Mouse (Mus musculus) midbrain, embryonic 10.5 days (tissue): ENCODE results near the gene Relb. TPM values are rescaled to one million over a fixed set of nuclear protein-coding genes. Genes with fewer than 3 reads are reported as not detected.
"Not testable (repeated sequence)": the region's sequence is repeated elsewhere in the genome, so short reads cannot be mapped to it uniquely, and the experiment has no call there.

ENCODE experiments used
- DNase-seq: peaks from one replicate; pipeline ENCODE4 v3.0.0-alpha.2; 2017; ENCODE audit warnings: low spot score
- H3K27ac ChIP-seq: fragments of 300-500 bp; sonication (generic); replicated peaks from 2 replicates; pipeline ENCODE4 v1.5.1; 2016; ENCODE audit warnings: mild to moderate bottlenecking
- H3K27me3 ChIP-seq: fragments of 300-500 bp; sonication (generic); 2 replicates; pipeline ENCODE4 v1.6.1; 2016; ENCODE audit warnings: low read depth, mild to moderate bottlenecking; ENCODE audit not compliant: poor library complexity, severe bottlenecking
- H3K36me3 ChIP-seq: fragments of 300-500 bp; sonication (generic); 2 replicates; pipeline ENCODE4 v1.6.1; 2016; ENCODE audit warnings: mild to moderate bottlenecking, moderate library complexity
- H3K4me1 ChIP-seq: fragments of 300-500 bp; sonication (generic); 2 replicates; pipeline ENCODE4 v1.6.1; 2016
- H3K4me3 ChIP-seq: fragments of 300-500 bp; sonication (generic); 2 replicates; pipeline ENCODE4 v1.5.1; 2016; ENCODE audit warnings: mild to moderate bottlenecking, moderate library complexity
- H3K9me3 ChIP-seq: fragments of 300-500 bp; sonication (generic); replicated peaks from 2 replicates; pipeline ENCODE4 v1.6.1; 2016; ENCODE audit warnings: mild to moderate bottlenecking
- WGBS: fragments of 180-500 bp; shearing (Covaris S2); methylation state at CpG from one replicate; pipeline ENCODE4 v1.1.7; 2016; 5-methylcytosine and 5-hydroxymethylcytosine counted together
- polyA plus RNA-seq: library from polyadenylated mRNA; unstranded; fragments of >200 nt; fragmentation: Nextera tagmentation; extraction: Ambion mirVana; gene quantifications from 2 replicates; pipeline ENCODE4 v1.2.1, GENCODE M21; 2016

The Relb gene
- polyA plus RNA-seq, 1 experiment from 2014 or later = 3.8 TPM

DNA sequence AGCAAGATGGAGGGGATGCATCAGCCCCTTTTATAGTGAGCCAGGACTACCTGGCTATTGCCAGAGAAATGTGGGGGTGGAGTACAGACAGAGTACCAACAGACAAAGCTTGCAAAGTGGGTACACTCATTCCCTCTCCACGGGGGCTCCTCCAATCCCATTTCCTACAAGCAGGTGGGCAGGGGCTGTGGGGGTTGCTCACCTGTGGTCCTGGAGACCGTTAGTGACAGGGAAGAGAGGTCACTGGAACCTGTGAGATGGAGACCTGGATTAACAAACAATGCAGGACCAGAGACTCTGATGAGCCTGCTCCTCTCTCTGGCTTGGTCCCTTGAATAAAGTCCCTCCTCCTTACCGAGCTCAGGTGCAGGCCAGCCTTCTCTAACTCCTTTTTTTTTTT is 1.5 kb downstream of the Relb start:
- Histone ChIP-seq H3K27ac (no peak overlapping the region), H3K27me3 (peaks cover 4% of the 10 kb centered on the region; the same call in 1 of the 2 replicates), H3K4me3 (peak overlapping the region; percentile 79), H3K9me3 (no peaks in the 10 kb centered on the region), H3K36me3 (peaks cover 11% of the 10 kb centered on the region), H3K4me1 (peaks cover 15% of the 10 kb centered on the region)
- 65% methylated on average over 3 of the region's 3 CpGs for WGBS
- no peak for DNase-seq

DNA sequence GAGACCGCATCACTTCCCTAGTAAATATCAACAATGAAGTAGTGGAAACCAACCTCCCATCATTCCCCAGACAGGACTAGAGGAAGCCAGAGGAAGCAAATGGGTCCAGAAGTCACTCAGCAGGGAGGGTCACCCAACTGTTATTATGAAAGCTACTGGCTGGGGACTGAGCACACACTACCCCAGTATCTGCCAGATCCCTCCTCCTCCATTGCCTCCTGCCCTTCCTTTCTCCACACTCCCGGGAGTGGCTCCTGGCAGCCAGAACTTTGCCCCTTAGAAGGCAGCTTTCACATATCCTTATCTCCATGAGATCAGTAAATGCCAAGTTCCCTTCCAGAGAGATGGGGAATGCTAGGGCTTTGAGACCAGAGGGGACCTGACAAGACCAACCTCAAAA is 5.8 kb downstream of the Relb start:
- no peak overlapping the region for H3K27ac ChIP-seq
- no peak for DNase-seq
- H3K36me3 ChIP-seq = no peaks in the 10 kb centered on the region
- H3K9me3 ChIP-seq = no peaks in the 10 kb centered on the region
- no peak overlapping the region for H3K4me3 ChIP-seq
- 79% methylated on average over 2 of the region's 2 CpGs for WGBS
- peaks cover 14% of the 10 kb centered on the region for H3K27me3 ChIP-seq
- peaks cover 11% of the 10 kb centered on the region for H3K4me1 ChIP-seq

DNA sequence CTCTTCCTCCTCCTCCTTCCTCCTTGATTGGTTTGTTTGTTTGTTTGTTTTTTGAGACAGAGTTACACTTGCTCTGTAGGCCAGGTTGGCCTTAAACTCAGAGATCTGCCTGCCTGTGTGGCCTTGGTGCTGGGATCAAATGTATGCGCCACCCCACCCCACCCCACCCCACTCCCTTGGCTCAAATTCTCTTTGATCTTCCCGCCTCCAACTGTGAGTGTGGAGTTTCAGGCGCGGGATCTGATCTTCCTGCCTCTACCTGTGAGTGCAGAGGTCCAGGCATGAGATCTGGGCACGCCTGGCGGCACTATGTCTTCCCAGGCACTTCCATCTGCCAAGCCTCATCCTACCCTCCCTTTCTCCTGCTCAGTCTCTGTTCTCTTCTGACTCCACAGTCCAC is 7.0 kb downstream of the Relb start:
- 48% methylated on average over 6 of the region's 6 CpGs for whole genome bisulfite sequencing
- Histone ChIP-seq H3K4me1 (peaks cover 8% of the 10 kb centered on the region), H3K27me3 (peaks cover 14% of the 10 kb centered on the region)

DNA sequence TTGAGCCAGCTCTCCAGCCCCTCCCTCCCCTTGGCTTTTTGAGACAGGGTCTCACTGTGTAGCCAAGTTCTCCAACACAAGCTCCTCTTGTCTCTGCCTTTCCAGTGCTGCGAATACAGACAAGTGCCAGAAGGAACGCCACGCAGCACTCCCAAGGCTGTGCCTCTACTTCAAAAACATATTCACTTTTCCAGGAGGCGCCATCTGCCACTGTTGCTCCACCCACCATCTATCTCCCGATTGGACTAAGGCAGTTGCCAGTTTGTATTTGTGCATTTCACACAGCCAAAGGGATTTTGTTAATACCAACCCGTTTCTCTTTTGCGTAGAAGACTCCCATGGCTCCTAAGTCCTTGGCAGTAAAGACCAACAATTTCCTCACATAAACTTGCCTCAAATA is 8.4 kb downstream of the Relb start:
- DNase-seq = no peak
- H3K4me3 ChIP-seq = no peak overlapping the region
- WGBS = 92% methylated on average over 7 of the region's 7 CpGs
- no peak overlapping the region for H3K27ac ChIP-seq
- H3K9me3 ChIP-seq = no peaks in the 10 kb centered on the region
- peaks cover 14% of the 10 kb centered on the region for H3K27me3 ChIP-seq
- H3K4me1 ChIP-seq = peaks cover 8% of the 10 kb centered on the region
- no peaks in the 10 kb centered on the region for H3K36me3 ChIP-seq

More for the DNA sequence above, 7.0 kb downstream of the Relb start:
- Histone ChIP-seq H3K27ac (no peak overlapping the region), H3K36me3 (no peaks in the 10 kb centered on the region), H3K9me3 (no peaks in the 10 kb centered on the region), H3K4me3 (no peak overlapping the region)
- no peak for DNase-seq

DNA sequence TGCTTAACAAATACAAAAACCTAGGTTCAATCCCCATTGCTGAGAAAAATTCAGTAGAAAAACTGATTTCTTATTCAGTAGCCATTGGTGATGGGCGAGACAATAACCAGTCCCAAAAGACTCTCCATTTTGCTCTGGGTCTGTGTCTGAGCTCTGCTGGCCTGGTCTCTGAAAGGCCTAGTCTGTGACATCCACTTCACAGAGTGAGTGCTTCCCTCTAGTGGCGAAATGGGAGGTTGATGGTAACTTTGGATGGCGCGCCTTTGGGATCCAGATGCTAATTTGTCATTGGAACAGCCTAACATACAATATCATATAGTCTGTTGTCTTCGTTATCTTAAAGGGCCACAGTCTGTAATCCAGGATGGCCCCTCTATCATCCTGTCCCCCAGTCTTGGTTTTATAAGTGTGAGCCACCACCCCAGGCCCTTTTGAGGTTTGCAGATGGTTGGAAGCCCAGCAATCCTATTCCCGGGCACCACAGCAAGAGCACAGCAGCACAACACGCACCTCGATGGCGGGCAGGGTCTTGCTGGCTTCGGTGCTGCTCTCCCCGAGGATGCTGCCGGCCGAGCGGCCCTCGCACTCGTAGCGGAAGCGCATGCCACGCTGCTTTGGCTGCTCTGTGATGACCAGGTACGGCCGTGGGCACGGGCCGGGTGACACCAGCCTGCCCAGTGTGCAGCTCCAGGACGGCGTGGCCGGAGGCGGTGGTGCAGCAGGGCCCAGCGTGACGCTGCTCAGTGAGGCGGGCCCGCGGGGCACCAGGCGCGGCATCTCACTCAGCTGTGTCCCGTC is 10.0 kb downstream of the Relb start:
- Histone ChIP-seq H3K4me3 (peak overlapping the region; percentile 48), H3K27me3 (peaks cover 14% of the 10 kb centered on the region), H3K27ac (peak overlapping the region; percentile 64), H3K9me3 (no peaks in the 10 kb centered on the region), H3K36me3 (no peaks in the 10 kb centered on the region), H3K4me1 (peaks cover 8% of the 10 kb centered on the region)
- 7% methylated on average over 35 of the region's 35 CpGs for WGBS
- peak; percentile 80 for DNase-seq

DNA sequence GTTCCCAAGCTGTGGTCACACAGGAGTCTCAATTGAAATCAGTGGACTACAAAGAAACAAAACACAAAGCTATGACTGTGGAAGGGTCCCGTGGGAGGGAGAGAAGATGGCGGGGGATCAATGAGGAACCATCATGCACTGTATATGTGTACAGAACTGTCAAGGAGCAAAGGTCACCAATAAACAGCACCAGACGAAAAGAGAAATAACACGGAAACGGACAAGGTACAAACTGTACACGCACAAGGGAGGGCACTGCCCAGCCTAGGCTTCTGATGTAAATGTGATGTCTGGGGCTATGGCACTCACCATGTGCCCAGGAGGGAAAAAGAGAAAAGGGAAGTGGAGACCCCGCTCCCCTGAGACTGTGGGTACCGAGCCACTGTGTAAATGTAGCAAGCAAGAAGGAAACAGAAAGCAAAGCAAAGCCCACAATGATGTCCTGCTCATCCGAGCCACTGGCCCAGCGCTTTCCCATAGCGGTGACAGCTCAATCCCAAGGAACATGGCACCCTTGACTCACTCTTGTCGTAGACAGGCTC is 14.1 kb downstream of the Relb start:
- Histone ChIP-seq H3K4me1 (peaks cover 8% of the 10 kb centered on the region), H3K27ac (no peak overlapping the region; the same call in 1 of the 2 replicates), H3K36me3 (no peaks in the 10 kb centered on the region), H3K27me3 (peaks cover 10% of the 10 kb centered on the region), H3K4me3 (no peak overlapping the region), H3K9me3 (no peaks in the 10 kb centered on the region)
- WGBS = 91% methylated on average over 12 of the region's 12 CpGs
- no peak for DNase-seq

DNA sequence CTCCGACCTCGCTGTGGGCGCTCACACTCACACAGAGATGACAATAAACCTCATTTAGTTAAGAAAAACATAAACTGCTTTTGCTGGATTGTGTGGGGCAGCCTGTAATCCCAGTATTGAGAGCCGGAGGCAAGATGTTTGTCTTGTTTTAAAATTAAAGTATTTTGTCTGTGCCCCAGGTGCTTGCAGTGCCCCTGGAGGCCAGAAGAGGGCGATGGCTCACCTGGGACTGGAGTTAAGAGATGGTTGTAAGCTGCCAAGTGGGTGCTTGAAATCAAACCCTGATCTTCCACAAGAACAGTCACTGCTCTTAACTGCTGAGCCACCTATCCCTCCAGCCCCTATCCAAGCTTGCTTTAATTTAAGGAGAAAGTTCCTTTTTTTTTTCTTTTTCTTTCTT is 18.3 kb downstream of the Relb start:
- Histone ChIP-seq H3K4me3 (no peak overlapping the region), H3K9me3 (no peaks in the 10 kb centered on the region), H3K27me3 (no peaks in the 10 kb centered on the region), H3K4me1 (no peaks in the 10 kb centered on the region), H3K36me3 (no peaks in the 10 kb centered on the region), H3K27ac (no peak overlapping the region)
- WGBS = 79% methylated on average over 5 of the region's 5 CpGs
- DNase-seq = no peak

DNA sequence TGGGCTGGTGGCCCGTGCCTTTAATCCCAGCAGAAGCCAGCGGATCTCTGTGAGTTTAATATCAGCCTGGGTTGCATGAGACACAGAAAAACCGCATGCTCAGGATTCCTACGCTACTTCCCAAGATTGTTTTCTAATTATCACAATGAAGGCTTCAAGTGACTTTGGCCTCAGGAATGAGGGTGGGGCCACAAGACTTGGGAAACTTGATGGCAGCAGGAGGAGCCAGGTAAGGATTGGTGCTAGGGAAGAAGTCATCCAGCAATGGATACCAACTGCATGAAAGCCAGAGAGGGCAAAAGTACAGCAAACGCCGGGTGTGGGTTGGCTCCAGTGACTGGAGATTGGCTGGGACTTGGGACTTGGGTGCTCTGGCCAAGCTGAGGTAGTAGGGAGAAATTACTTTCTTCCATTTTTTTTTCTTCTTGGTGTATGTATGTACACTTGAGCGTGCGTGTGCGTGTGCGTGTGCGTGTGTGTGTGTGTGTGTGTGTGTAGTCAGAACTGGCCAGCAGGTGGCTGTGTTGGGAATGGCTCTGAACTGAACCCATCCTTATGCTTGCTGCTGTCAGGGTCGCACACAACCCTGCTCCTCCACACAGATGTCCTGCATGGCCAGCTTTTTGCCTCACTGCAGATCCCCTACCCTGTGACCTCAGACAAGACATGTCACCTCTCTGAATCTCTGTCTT is 19.5 kb downstream of the Relb start:
- WGBS = 88% methylated on average over 12 of the region's 12 CpGs
- Histone ChIP-seq H3K4me1 (no peaks in the 10 kb centered on the region), H3K27ac (no peak overlapping the region), H3K27me3 (no peaks in the 10 kb centered on the region), H3K9me3 (no peaks in the 10 kb centered on the region), H3K4me3 (no peak overlapping the region), H3K36me3 (no peaks in the 10 kb centered on the region)
- no peak for DNase-seq

DNA sequence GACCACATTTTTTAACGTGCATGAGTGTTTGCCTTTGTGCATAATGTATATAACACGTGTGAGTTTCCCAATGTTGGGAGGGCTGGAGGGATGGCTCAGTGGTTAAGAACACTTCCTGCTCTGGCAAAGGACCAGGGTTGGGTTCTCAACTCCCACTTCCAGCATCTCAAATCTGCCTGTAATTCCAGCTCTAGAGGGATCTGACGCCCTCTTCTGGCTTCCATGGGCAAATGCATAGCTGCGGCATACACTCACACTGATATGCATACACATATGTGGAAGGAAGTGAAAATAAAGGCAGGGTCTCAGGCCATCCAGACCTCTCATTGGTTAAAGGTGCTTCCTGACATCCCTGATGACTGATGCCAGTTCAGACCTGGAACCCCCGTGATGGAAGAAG is 21.9 kb downstream of the Relb start:
- Histone ChIP-seq H3K4me3 (no peak overlapping the region), H3K9me3 (no peaks in the 10 kb centered on the region), H3K27ac (no peak overlapping the region), H3K36me3 (peaks cover 9% of the 10 kb centered on the region), H3K4me1 (peaks cover 18% of the 10 kb centered on the region), H3K27me3 (no peaks in the 10 kb centered on the region)
- no peak for DNase-seq
- WGBS = 83% methylated on average over 5 of the region's 5 CpGs

DNA sequence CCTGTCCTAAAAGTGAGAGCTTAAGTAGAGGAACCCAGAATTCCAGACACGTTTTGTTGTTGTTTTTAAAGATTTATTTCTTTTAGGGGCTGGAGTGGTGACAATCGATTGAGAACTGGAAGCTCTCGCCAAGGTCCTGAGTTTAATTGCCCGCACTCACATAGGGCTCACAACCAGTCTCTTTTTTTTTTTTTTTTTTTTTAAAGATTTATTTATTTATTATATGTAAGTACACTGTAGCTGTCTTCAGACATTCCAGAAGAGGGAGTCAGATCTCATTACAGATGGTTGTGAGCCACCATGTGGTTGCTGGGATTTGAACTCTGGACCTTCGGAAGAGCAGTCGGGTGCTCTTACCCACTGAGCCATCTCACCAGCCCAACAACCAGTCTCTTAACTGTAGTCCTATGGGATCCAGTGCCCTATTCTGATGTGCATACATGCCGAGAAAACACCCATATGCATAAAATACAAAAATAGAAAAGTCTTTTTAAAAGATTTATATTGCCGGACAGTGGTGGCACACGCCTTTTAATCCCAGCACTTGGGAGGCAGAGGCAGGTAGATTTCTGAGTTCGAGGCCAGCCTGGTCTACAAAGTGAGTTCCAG is 24.5 kb downstream of the Relb start:
- not testable (repeated sequence) for DNase-seq, H3K27me3 ChIP-seq, H3K9me3 ChIP-seq
- Histone ChIP-seq H3K36me3 (peaks cover 33% of the 10 kb centered on the region), H3K4me1 (peaks cover 32% of the 10 kb centered on the region), H3K4me3 (peak overlapping the region; percentile 100), H3K27ac (peak overlapping the region; percentile 95)
- 64% methylated on average over 10 of the region's 10 CpGs for WGBS

DNA sequence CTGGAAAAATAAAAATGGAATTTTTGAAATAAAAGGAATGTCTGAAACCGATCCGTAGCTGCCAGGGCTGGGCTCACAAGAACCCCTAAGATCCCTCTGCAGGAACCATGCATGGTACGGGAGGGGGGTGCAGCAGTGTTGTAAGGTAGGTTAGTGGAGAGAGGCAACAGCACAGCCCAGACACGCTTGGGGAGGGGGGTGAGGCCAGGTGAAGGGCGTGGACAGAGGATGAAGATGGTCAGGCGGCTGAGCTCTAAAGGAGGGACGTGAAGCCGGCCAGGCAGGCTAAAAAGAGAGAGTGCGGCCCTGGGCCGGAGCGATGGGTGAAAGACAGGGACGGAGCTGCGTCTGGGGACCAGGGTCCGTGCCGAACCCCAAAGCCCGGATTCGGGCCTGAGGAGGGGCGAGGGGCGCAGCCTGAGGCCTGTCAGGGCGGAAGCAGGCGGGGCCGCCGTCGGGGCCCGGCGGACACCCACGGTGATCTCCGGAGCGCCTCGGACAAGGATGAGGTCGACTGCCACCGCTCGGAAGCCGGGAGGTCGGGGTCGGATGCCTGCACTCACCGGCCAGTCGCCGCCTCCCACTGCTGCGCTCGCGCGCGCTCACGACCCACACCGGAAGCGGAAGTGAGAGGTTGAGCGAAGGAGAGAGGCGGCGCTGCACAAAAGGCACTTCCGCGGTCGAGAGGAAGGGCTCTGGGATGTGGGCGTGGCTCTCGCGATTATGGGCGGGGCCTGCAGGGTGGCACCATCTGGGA is 25.2 kb downstream of the Relb start, which contains the start of gene Clasrp:
Gene Clasrp (minus strand): TSS at position 638 of the 757 bp plus-strand sequence.
- WGBS = 1% methylated on average over 57 of the region's 57 CpGs
- H3K4me1 ChIP-seq = peaks cover 32% of the 10 kb centered on the region
- peak within 1 kb of the TSS; percentile 95 for H3K27ac ChIP-seq
- DNase-seq = peak; percentile 95
- peak within 1 kb of the TSS; percentile 100 for H3K4me3 ChIP-seq
- peaks cover 40% of the 10 kb centered on the region for H3K36me3 ChIP-seq
- no peaks in the 10 kb centered on the region for H3K27me3 ChIP-seq
- H3K9me3 ChIP-seq = no peaks in the 10 kb centered on the region

DNA sequence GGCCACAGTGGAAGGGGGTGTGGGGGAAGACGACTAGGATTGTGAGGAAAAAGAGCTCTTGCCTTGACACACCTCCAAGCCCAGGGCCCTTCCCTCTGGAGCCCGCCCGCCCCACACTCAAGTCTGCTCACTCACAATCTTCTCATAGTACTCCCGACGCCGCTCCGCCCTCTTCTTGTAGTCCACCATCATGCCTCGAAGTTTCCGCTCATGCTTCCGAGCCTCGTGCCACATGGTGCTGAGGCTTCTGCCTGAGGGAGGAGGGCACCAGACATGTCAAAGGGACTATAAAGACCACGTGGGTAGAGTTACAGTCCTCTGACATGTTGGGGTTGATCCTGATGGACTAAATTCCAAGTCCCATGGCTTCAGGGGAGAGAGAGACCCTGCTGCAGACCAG is 26.2 kb downstream of the Relb start:
- H3K4me3 ChIP-seq = peak overlapping the region; percentile 100
- no peaks in the 10 kb centered on the region for H3K27me3 ChIP-seq
- H3K4me1 ChIP-seq = peaks cover 32% of the 10 kb centered on the region
- H3K27ac ChIP-seq = no peak overlapping the region
- WGBS = 88% methylated on average over 12 of the region's 12 CpGs
- peaks cover 50% of the 10 kb centered on the region for H3K36me3 ChIP-seq
- DNase-seq = no peak
- no peaks in the 10 kb centered on the region for H3K9me3 ChIP-seq
